Mouse (Mus musculus): ENCODE data around the gene Apol7b. TPM values are rescaled to one million over a fixed set of nuclear protein-coding genes. Genes with fewer than 3 reads are reported as not detected.
"Not testable (repeated sequence)": the region's sequence is repeated elsewhere in the genome, so short reads cannot be mapped to it uniquely, and the experiment has no call there.

Apol7b gene
- total RNA-seq (2017): not detected in 2 replicates

DNA sequence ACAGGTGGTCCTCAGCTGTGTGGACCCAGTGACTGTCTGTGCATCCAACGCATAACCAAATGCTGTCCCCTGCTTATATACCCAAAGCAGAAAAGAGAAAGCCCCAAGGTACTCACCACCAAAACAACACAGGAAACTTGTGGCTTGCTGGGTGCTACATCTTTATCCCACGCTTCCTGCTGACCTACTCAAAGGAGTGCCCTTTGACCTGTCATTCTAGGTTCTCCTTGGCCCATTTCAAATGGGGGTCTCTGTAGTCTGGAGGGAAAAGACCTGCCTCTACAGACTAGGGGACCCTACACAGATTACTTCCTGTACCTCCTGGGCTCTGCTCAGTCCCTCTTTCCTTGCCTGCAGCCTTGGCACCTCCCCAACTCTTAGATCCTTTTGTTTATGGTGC lies at the start of gene Apol7b:
TSS of gene Apol7b (minus strand) at position 101 of the 400 bp plus-strand sequence.
- 0 out of 2 replicates have a peak, but pooled peaks have one; percentile 19 for ATAC-seq (ENCODE audit: extremely low read depth, insufficient number of reproducible peaks, low FRiP score, poor library complexity, severe bottlenecking)

GRCm38 (mm10) chr15:77494694-77495093 lies 47.4 kb upstream of the Apol7b start:
- ATAC-seq (ENCODE audit: extremely low read depth, insufficient number of reproducible peaks, low FRiP score, poor library complexity, severe bottlenecking): not testable (repeated sequence)

- not testable (repeated sequence) for ATAC-seq (ENCODE audit: extremely low read depth, insufficient number of reproducible peaks, low FRiP score, poor library complexity, severe bottlenecking)
These were observed 45.9 kb upstream of the Apol7b start for GRCm38 (mm10) chr15:77493181-77493580.

GRCm38 (mm10) chr15:77482140-77482794 lies 35.0 kb upstream of the Apol7b start:
- no peak for ATAC-seq (ENCODE audit: extremely low read depth, insufficient number of reproducible peaks, low FRiP score, poor library complexity, severe bottlenecking)

DNA sequence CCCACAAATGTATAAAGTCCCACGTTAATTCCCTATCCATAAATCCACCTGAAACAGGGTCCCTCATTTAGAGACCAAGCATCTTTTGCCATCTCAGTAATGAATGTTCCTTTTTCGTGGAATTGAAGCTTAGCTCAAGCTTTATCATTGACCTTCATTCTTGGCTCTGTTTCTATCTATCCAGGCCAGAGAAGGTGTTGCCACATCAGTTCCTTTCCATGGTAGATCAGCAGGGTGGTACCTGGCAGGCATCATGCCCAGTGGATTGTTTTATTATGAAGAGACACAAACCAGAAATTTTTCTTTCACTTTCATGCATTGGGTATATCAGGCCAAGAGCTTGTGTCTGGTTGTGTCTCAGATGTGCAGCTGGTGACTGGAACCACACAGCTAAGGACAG lies 29.4 kb upstream of the Apol7b start, which contains the start of gene Apol10a:
TSS of gene Apol10a (plus strand) at position 355 of the 400 bp plus-strand sequence.
- ATAC-seq (ENCODE audit: extremely low read depth, insufficient number of reproducible peaks, low FRiP score, poor library complexity, severe bottlenecking): not testable (repeated sequence)

DNA sequence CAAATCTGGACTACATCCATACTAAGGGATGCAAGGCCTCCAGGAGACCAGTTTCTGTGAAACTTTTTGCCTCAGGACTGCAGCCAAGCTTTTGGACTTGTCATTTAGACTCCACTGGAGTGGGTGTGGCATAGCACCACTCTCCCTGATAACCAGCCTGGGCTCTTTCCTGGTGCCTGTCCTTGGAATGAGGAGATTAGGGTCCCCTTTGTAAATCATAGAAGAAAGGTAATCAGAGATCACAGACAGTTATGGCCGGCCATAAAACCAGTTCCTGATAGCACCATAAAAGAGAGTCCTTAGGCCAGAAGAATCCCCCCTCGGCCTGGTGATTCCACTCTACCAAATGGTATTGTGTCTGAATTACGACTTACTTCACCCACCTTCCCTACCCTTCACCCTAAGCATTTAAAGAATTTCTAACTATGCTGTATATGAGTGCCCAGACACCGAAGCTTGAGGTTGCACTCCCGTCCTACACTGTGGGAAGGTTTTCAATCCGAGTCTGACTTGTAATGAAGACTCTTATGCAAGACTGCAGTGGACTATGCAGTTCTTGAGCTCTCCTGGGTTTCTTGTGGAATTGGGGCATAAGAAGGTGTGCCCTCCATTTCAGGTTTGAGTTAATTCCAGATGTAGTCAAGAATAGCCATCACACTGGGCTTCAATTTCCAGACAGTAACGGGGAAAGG lies 27.6 kb upstream of the Apol7b start:
- not testable (repeated sequence) for ATAC-seq (ENCODE audit: extremely low read depth, insufficient number of reproducible peaks, low FRiP score, poor library complexity, severe bottlenecking)

GRCm38 (mm10) chr15:77449927-77450326 lies 2.6 kb upstream of the Apol7b start:
- ATAC-seq (ENCODE audit: extremely low read depth, insufficient number of reproducible peaks, low FRiP score, poor library complexity, severe bottlenecking): not testable (repeated sequence)

GRCm38 (mm10) chr15:77445668-77446067 lies 1.6 kb downstream of the Apol7b start:
- not testable (repeated sequence) for ATAC-seq (ENCODE audit: extremely low read depth, insufficient number of reproducible peaks, low FRiP score, poor library complexity, severe bottlenecking)

GRCm38 (mm10) chr15:77444746-77445145 lies 2.5 kb downstream of the Apol7b start:
- not testable (repeated sequence) for ATAC-seq (ENCODE audit: extremely low read depth, insufficient number of reproducible peaks, low FRiP score, poor library complexity, severe bottlenecking)

GRCm38 (mm10) chr15:77428690-77429448 lies 18.4 kb downstream of the Apol7b start:
- not testable (repeated sequence) for ATAC-seq (ENCODE audit: extremely low read depth, insufficient number of reproducible peaks, low FRiP score, poor library complexity, severe bottlenecking)

DNA sequence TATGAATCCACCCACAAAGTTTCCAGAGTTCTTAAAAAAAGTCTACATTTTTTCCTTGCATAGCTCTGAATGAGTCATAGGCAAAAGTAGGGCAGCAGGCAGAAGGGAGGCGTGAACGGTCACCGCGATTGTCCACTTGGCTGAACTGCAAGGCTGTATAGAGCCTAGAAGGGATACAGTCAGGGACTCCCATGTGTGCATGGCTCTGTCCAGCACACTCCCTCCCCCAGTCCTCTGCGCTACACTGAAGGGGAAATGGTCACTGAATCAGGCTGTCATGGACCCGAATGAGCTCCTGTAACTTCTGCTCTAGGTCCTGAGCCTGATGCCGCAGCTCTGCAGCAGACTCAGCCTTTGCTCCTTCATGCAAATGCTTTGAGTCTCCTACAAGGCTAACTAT lies 24.4 kb downstream of the Apol7b start:
- ATAC-seq (ENCODE audit: extremely low read depth, insufficient number of reproducible peaks, low FRiP score, poor library complexity, severe bottlenecking): not testable (repeated sequence)

DNA sequence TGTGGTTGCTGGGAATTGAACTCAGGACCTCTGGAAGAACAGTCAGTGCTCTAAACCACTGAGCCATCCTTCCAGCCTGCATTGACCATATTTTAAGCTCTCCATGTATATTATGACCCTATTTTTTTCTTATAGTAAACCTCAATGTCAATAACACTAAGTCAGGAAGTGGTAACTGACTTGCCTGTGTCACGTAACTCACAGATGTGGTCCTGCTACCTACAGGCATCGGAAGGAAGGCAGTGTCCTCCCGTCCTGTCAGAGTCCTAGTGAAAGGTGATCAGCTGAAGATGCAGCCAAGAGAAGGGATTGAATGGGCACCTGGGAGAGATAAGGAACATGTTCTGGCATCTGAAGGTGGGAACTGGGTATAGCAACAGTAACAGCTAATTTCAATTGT lies 27.6 kb downstream of the Apol7b start:
- not testable (repeated sequence) for ATAC-seq (ENCODE audit: extremely low read depth, insufficient number of reproducible peaks, low FRiP score, poor library complexity, severe bottlenecking)

- ATAC-seq (ENCODE audit: extremely low read depth, insufficient number of reproducible peaks, low FRiP score, poor library complexity, severe bottlenecking): not testable (repeated sequence)
These were observed 30.5 kb downstream of the Apol7b start for GRCm38 (mm10) chr15:77416655-77417333.

- ATAC-seq (ENCODE audit: extremely low read depth, insufficient number of reproducible peaks, low FRiP score, poor library complexity, severe bottlenecking): not testable (repeated sequence)
These were observed 31.6 kb downstream of the Apol7b start for GRCm38 (mm10) chr15:77415653-77416052.

DNA sequence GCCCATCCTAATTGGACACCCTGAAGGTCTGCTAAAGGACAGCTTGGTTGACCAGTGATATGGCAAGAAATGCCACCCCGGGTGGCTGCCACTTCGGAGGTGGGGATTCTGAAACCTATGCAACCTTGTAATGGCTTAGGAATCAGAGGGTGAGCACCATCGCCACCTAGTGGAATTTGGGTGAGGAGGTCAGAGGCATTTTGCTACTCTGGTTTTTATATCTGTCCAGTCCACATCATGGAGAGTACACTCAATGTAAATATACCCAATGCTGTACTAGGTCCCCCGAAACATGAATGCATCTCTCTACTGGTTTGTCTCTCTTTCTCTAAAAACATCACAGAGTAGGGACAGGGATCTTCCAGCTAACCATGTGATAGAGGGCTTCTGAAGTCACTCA lies 34.6 kb downstream of the Apol7b start:
- not testable (repeated sequence) for ATAC-seq (ENCODE audit: extremely low read depth, insufficient number of reproducible peaks, low FRiP score, poor library complexity, severe bottlenecking)

- ATAC-seq (ENCODE audit: extremely low read depth, insufficient number of reproducible peaks, low FRiP score, poor library complexity, severe bottlenecking): not testable (repeated sequence)
These were observed 36.3 kb downstream of the Apol7b start, which contains the start of gene Apol9a for GRCm38 (mm10) chr15:77411035-77411434. Gene Apol9a (minus strand): TSS chr15:77411135.

- ATAC-seq (ENCODE audit: extremely low read depth, insufficient number of reproducible peaks, low FRiP score, poor library complexity, severe bottlenecking): not testable (repeated sequence)
These were observed 40.9 kb downstream of the Apol7b start for GRCm38 (mm10) chr15:77406370-77406769.

DNA sequence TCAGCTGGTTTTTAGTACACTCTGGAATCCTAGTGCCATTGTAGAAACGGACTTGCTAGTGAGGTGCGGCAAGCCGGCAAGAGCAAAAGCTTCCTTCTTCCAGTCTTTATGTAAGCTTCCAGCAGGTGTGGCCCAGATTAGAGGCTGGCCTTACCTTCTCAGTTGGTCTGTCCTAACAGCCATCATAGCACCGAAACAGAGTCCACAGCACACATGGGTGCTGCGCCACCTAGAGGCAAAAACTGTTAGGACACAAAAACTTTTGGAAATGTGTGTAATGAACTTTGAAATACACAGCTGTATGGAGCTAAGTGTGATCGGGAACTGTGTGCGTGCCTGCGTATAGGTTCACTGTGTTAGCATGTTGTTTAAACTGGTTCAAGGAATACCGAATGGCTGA lies 48.3 kb downstream of the Apol7b start, which contains the start of gene Apol7a:
TSS of gene Apol7a (minus strand) at position 84 of the 400 bp plus-strand sequence.
- ATAC-seq (ENCODE audit: extremely low read depth, insufficient number of reproducible peaks, low FRiP score, poor library complexity, severe bottlenecking): not testable (repeated sequence)
